In the genomic region with DNA sequence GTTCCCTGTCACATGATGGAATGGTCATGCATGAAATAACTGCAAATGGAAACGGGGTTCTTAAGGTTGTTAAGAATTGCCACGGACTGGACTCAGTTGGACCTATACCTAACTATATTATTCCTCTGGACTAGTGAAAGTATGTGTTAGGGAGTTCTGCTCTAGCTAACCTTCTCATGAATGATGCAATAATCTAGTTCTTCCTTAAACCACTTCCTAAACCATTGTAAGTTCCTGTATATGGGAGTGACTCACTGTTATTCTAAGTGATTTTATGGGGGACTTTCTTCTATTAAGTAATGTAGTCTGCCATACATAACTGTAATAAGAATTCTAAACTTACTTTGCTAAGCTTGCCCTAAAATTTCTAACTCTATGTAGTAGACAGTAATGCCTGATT, we compare ENCODE assay signal across 26 mouse cellular contexts. TPM values are rescaled to one million over a fixed set of nuclear protein-coding genes. Genes with fewer than 3 reads are reported as not detected.
DNase-seq lines count a peak whose midpoint lies in the region; ATAC-seq and TF ChIP-seq lines count a peak whose summit lies in the region.
"Had no signal": no experiment of that assay in that cellular context is flagged by ENCODE, and none has a peak within 500 bp of the region (broad histone marks: within the 10 kb centered on the region; RNA-seq: fewer than 3 reads in every experiment).

No protein-coding gene starts in this region.

- H3K4me3 ChIP-seq in MEL (ENCODE audit: control insufficient read depth in 1 of 2, insufficient read depth in 1 of 2, low read depth in 2 of 2, low read length in 2 of 2), result no peak overlapping the region
- H3K4me3 ChIP-seq in myocyte, result no peak overlapping the region
- H3K4me3 ChIP-seq in kidney, adult 2 months (ENCODE audit: insufficient read depth, low read depth, low read length), result no peak overlapping the region
- no peak overlapping the region for H3K4me3 ChIP-seq in forebrain, embryonic 11.5 days (ENCODE audit: low read depth, low read length)
- H3K4me3 ChIP-seq: embryonic facial prominence, embryonic 12.5 days; embryonic facial prominence, embryonic 15.5 days; forebrain, embryonic 12.5 days; forebrain, embryonic 15.5 days; heart, adult 2 months; heart, embryonic 10.5 days; heart, embryonic 13.5 days had no signal

- 71% methylated on average over 2 of the region's 2 CpGs for WGBS in kidney, adult 2 months
- 93% methylated on average over 2 of the region's 2 CpGs for WGBS in forebrain, embryonic 11.5 days

- no peaks in the 10 kb centered on the region for H3K9me3 ChIP-seq in MEL (replicated peaks; ENCODE audit: insufficient read depth, low read length)
- no peaks in the 10 kb centered on the region for H3K9me3 ChIP-seq in forebrain, embryonic 11.5 days (ENCODE audit: control insufficient read depth, low read length)
- H3K9me3 ChIP-seq: embryonic facial prominence, embryonic 12.5 days; embryonic facial prominence, embryonic 15.5 days; forebrain, embryonic 12.5 days; forebrain, embryonic 15.5 days; G1E; heart, embryonic 10.5 days; heart, embryonic 13.5 days had no signal

- TF ChIP-seq CTCF in MEL (IDR thresholded peaks at IDR 0.05 in 2 of 3, conservative IDR thresholded peaks at IDR 0.05 in 1 of 3; ENCODE audit: control insufficient read depth in 1 of 3, insufficient read depth in 1 of 3, low read depth in 2 of 3, low read length in 3 of 3, poor library complexity in 1 of 3, severe bottlenecking in 1 of 3), result no peak
- no peak for TF ChIP-seq CTCF in kidney, adult 2 months (conservative IDR thresholded peaks at IDR 0.05; ENCODE audit: insufficient read depth, insufficient read length, low read depth, low read length)

- peak; percentile 86 for ATAC-seq in megakaryocyte, adult 5-6 weeks (ENCODE audit: poor library complexity, severe bottlenecking)
- no peak for ATAC-seq in forebrain, embryonic 11.5 days (replicated peaks; ENCODE audit: low FRiP score)
- ATAC-seq: forebrain, embryonic 15.5 days; hindbrain, postnatal 0 days; inflammation-experienced regulatory T-cells, adult 6 months had no signal

- H3K27ac ChIP-seq in MEL (ENCODE audit: control insufficient read depth, low read depth, low read length), result no peak overlapping the region
- no peak overlapping the region for H3K27ac ChIP-seq in kidney, adult 2 months (ENCODE audit: insufficient read depth, low read depth, low read length)
- no peak overlapping the region for H3K27ac ChIP-seq in forebrain, embryonic 11.5 days (ENCODE audit: low read depth, low read length)
- H3K27ac ChIP-seq: embryonic facial prominence, embryonic 12.5 days; embryonic facial prominence, embryonic 15.5 days; forebrain, embryonic 12.5 days; forebrain, embryonic 15.5 days; heart, adult 2 months; heart, embryonic 10.5 days; heart, embryonic 13.5 days; hindbrain, embryonic 14.5 days; hindbrain, postnatal 0 days had no signal

- H3K9ac ChIP-seq in MEL (ENCODE audit: control insufficient read depth, low read depth, low read length, poor library complexity, severe bottlenecking), result no peak overlapping the region
- H3K9ac ChIP-seq in forebrain, embryonic 11.5 days (ENCODE audit: low read length), result no peak overlapping the region
- H3K9ac ChIP-seq: embryonic facial prominence, embryonic 12.5 days; embryonic facial prominence, embryonic 15.5 days; forebrain, embryonic 12.5 days; forebrain, embryonic 15.5 days; heart, embryonic 13.5 days; hindbrain, embryonic 14.5 days had no signal

- H3K27me3 ChIP-seq in MEL (ENCODE audit: control insufficient read depth in 1 of 2, insufficient read depth in 2 of 2, low read length in 2 of 2) (no peaks in the 10 kb centered on the region), myocyte (ENCODE audit: control insufficient read depth, insufficient read depth, insufficient read length) (no peaks in the 10 kb centered on the region)
- H3K27me3 ChIP-seq in kidney, adult 2 months (replicated peaks; ENCODE audit: control insufficient read depth, insufficient read depth, low read length), result no peaks in the 10 kb centered on the region
- no peaks in the 10 kb centered on the region for H3K27me3 ChIP-seq in forebrain, embryonic 11.5 days (ENCODE audit: control insufficient read depth, insufficient read depth, low read length)
- H3K27me3 ChIP-seq: CH12.LX; embryonic facial prominence, embryonic 12.5 days; embryonic facial prominence, embryonic 15.5 days; forebrain, embryonic 12.5 days; forebrain, embryonic 15.5 days; heart, embryonic 13.5 days had no signal

- H3K79me2 ChIP-seq in MEL (ENCODE audit: control insufficient read depth, insufficient read depth, low read length, poor library complexity) (no peaks in the 10 kb centered on the region), myocyte (ENCODE audit: control insufficient read depth, insufficient read depth) (no peaks in the 10 kb centered on the region)

- TF ChIP-seq RAD21 in MEL (IDR thresholded peaks at IDR 0.05; ENCODE audit: low read depth, low read length), result no peak

- H3K4me1 ChIP-seq in MEL (ENCODE audit: control insufficient read depth in 1 of 2, insufficient read depth in 2 of 2, low read length in 2 of 2), result peaks cover 2 to 3% of the 10 kb centered on the region in 2 experiments; a peak in 3 of 4 replicates
- no peaks in the 10 kb centered on the region for H3K4me1 ChIP-seq in kidney, adult 2 months (ENCODE audit: control insufficient read depth, insufficient read depth, low read length)
- no peaks in the 10 kb centered on the region for H3K4me1 ChIP-seq in forebrain, embryonic 11.5 days (replicated peaks; ENCODE audit: control insufficient read depth, insufficient read depth, low read length)
- H3K4me1 ChIP-seq: embryonic facial prominence, embryonic 12.5 days; embryonic facial prominence, embryonic 15.5 days; forebrain, embryonic 12.5 days; forebrain, embryonic 15.5 days; heart, embryonic 10.5 days had no signal

- H3ac ChIP-seq in myocyte (ENCODE audit: control insufficient read depth, insufficient read length), result no peak overlapping the region

- H3K4me2 ChIP-seq in myocyte (ENCODE audit: low read depth), result no peak overlapping the region
- H3K4me2 ChIP-seq in forebrain, embryonic 11.5 days (ENCODE audit: low read depth, low read length, severe bottlenecking), result no peak overlapping the region
- H3K4me2 ChIP-seq: embryonic facial prominence, embryonic 12.5 days; embryonic facial prominence, embryonic 15.5 days; forebrain, embryonic 12.5 days; forebrain, embryonic 15.5 days; heart, embryonic 13.5 days; hindbrain, embryonic 14.5 days had no signal

- TF ChIP-seq POLR2A in MEL (IDR thresholded peaks at IDR 0.05; ENCODE audit: control insufficient read depth in 1 of 2, insufficient read depth in 1 of 2, low read depth in 1 of 2, low read length in 2 of 2, poor library complexity in 1 of 2), result no peak
- no peak for TF ChIP-seq POLR2A in myocyte (IDR thresholded peaks at IDR 0.05; ENCODE audit: insufficient read length, low read depth)
- TF ChIP-seq POLR2A in kidney, adult 2 months (IDR thresholded peaks at IDR 0.05; ENCODE audit: low read depth, low read length), result no peak

- no peak for TF ChIP-seq EP300 in MEL (IDR thresholded peaks at IDR 0.05; ENCODE audit: low read depth in 1 of 2, low read length in 2 of 2)

- H3K36me3 ChIP-seq in MEL (ENCODE audit: control insufficient read depth in 1 of 2, insufficient read depth in 2 of 2, low read length in 2 of 2), result peaks cover 0 to 7% of the 10 kb centered on the region in 2 experiments; a peak in 2 of 4 replicates
- H3K36me3 ChIP-seq in myocyte (ENCODE audit: control insufficient read depth, insufficient read depth), result no peaks in the 10 kb centered on the region
- H3K36me3 ChIP-seq in kidney, adult 2 months (ENCODE audit: control insufficient read depth, insufficient read depth, low read length), result no peaks in the 10 kb centered on the region
- no peaks in the 10 kb centered on the region for H3K36me3 ChIP-seq in forebrain, embryonic 11.5 days (ENCODE audit: control insufficient read depth, insufficient read depth, low read length)
- H3K36me3 ChIP-seq: embryonic facial prominence, embryonic 12.5 days; embryonic facial prominence, embryonic 15.5 days; forebrain, embryonic 12.5 days; forebrain, embryonic 15.5 days; G1E; heart, embryonic 10.5 days; heart, embryonic 13.5 days had no signal

- peak; percentile 22 for DNase-seq in MEL (ENCODE audit: low read depth, low spot score)
- DNase-seq in kidney, adult 2 months, result no peak
- no peak for DNase-seq in adrenal gland, adult (ENCODE audit: inconsistent age in 2 of 2, low spot score in 1 of 2)
- no peak for DNase-seq in forebrain, embryonic 11.5 days (ENCODE audit: low spot score)
- DNase-seq: adrenal gland, adult 8-10 months; adrenal gland, postnatal 25 days; cerebellum, adult 18-20 months; cerebellum, adult 9-10 months; cerebellum, postnatal 14 days; gastrocnemius, postnatal 25 days; heart, adult 2 months; heart, postnatal 14 days; heart, postnatal 4 days had no signal

TF ChIP-seq in MEL, 35 proteins besides CTCF, POLR2A, EP300 and RAD21:
- no peak for TF ChIP-seq MEF2A (IDR thresholded peaks at IDR 0.05; ENCODE audit: extremely low read depth, insufficient replicate concordance, low read depth, low read length, poor library complexity, severe bottlenecking)
- no peak for TF ChIP-seq ETS1 (IDR thresholded peaks at IDR 0.05; ENCODE audit: low read depth, low read length)
- no peak for TF ChIP-seq CHD2 (IDR thresholded peaks at IDR 0.05; ENCODE audit: low read length)

TF ChIP-seq in myocyte, 11 proteins besides CTCF, POLR2A, EP300 and RAD21:
- 0 out of 2 replicates have a peak, but pooled peaks have one; percentile 11 for TF ChIP-seq CEBPB (IDR thresholded peaks at IDR 0.05; ENCODE audit: insufficient read depth, poor library complexity, severe bottlenecking)
- TF ChIP-seq SRF (IDR thresholded peaks at IDR 0.05; ENCODE audit: control insufficient read depth, insufficient read length, low read depth), result no peak
- TF ChIP-seq REST (IDR thresholded peaks at IDR 0.05; ENCODE audit: insufficient read depth, insufficient read length), result no peak

RNA-seq across cellular contexts. Expression of a gene that starts 44.8 kb away (rescaled TPM):
- total RNA-seq in MEL (2012; rRNA removed), result 342 and 456 TPM in 2 replicates
- 100 to 1,000 TPM in 1 of 2 experiments, not detected in 1; 792 TPM for polyA plus RNA-seq in MEL (2012; ENCODE audit: insufficient read depth in 1 of 2, insufficient read length in 2 of 2, low read depth in 1 of 2, low replicate concordance in 2 of 2, missing spikeins in 1 of 2)
- 11.4 and 14.0 TPM in 2 replicates for total RNA-seq in megakaryocyte, adult 5-6 weeks (2015)
- total RNA-seq in megakaryocyte, adult 5-6 weeks (2017), result 5.4 and 10.7 TPM in 2 replicates
- polyA plus RNA-seq in myocyte (2012; fragmentation: generic; extraction: Trizol), result 434 TPM
- 8.3 and 9.2 TPM in 2 replicates for polyA plus RNA-seq in kidney, adult 2 months (2012; rRNA removed)
- polyA plus RNA-seq in forebrain, embryonic 11.5 days (2014; fragmentation: Nextera tagmentation; extraction: Ambion mirVana), result 59.1 and 60.3 TPM in 2 replicates
- total RNA-seq: CH12.LX had no signal
